Mouse (Mus musculus) left cerebral cortex, adult 8-10 months (tissue): ENCODE measurements around the gene Mrps5. TPM values are rescaled to one million over a fixed set of nuclear protein-coding genes. Genes with fewer than 3 reads are reported as not detected.
A peak's percentile ranks its signal among the peaks of the same experiment; 100 is the strongest.
"Not testable (repeated sequence)": the region's sequence is repeated elsewhere in the genome, so short reads cannot be mapped to it uniquely, and the experiment has no call there.

Experiments used
- DNase-seq, 2 experiments: peaks; one replicate each; pipeline ENCODE4 v3.0.0; 2022; ENCODE audit warnings: low spot score in 2 of 2
- total RNA-seq, 4 experiments: library from RNA; stranded (reverse); gene quantifications; 2 replicates each; pipeline ENCODE4 v1.2.4; 2022

Gene Mrps5
- 100 to 1,000 TPM in 1 of 4 experiments, 10 to 100 TPM in 3; 91.4 to 102 (median 95.6) TPM for total RNA-seq

DNA sequence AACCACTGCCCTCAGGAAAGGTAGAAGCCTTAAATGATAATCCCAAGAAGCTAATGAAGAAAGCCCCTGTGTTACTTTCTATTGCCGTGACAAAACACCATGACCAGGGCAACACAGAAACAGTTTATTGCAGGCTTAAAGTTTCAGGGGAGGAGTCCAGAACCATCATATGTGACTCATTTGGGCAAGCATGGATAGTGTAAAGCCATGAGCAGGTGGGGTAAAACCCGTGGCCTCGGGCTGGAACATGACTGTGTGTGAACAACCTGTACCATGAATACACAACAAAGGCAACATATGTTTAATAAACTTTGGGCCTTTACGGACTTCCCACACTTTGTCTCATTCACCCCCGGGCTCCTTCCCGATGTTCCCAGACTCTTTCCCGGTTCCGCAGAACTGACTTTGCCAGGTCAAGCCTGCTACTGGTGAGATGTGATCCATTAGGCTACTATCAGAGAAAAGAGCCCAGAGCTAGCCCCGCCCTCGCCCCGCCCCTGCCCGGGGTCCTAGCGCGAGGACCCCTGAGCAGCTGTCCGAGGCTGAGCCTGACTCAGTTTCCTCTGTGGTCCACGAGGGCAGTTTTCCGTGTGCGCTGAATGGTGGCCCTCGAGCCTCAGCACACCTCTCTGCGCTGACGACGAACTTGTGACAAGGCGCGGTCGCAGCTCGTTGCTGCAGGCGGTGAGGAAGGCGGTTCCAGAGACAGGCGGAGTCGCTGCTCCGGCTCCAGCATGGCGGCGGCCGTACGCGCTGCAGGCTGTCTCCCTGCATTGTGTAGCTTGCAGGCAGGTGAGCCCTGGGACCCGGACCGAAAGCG lies at the start of gene Mrps5, which contains the start of gene Zfp661:
Gene Mrps5, plus strand, starts transcription at position 529 of the 820 bp plus-strand sequence.
Gene Zfp661, minus strand, starts transcription at position 401 of the 820 bp plus-strand sequence.
- peak; percentile 69 to 79 for DNase-seq

DNA sequence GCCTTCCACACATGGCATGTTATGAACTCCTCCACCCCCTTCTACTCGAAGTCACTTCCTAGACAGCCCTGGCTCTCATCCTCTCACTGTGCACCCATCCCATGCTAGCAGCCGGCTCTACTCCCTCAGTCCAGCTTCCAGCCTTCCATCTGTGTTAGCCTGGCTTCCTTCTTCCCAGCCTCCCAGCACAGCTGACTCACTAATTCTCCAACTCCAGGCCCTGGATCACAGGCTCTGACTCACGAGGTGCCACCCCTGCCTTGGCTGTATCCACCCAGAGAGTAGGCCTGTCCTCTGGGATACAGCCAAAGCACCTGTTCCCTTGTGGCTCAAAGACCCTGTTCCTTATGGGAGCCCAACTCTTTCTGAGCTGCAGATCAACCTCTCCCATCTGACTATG lies 49.5 kb upstream of the Mrps5 start:
- peak in 1 of 2 experiments; percentile 85 for DNase-seq

- DNase-seq, result no peak
These were observed 47.5 kb upstream of the Mrps5 start for GRCm38 (mm10) chr2:127539494-127539893.

DNA sequence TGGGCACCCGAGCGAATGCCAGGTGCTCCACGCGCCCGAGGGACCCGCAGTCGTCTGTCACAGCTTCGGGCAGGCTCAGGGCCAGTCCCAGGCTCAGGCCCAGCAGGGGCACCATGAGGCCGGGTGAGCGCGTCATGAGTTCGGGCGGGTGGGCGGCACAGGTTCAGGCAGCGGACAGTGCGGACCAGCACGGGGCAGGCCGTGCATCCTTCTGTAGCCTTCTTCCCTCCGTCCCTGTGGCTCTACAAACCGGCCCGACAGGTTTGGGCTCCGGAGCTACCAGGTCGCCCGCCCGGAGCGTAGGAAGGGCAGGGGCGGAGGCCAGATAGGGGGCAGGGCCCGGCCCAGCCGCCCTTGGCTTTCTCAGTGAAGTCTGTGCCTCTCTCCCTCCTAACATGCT lies 45.8 kb upstream of the Mrps5 start, which contains the start of gene Prom2:
Gene Prom2, minus strand, starts transcription at position 283 of the 400 bp plus-strand sequence.
- DNase-seq, result no peak

- no peak for DNase-seq
These were observed 45.3 kb upstream of the Mrps5 start for GRCm38 (mm10) chr2:127541697-127542096.

DNA sequence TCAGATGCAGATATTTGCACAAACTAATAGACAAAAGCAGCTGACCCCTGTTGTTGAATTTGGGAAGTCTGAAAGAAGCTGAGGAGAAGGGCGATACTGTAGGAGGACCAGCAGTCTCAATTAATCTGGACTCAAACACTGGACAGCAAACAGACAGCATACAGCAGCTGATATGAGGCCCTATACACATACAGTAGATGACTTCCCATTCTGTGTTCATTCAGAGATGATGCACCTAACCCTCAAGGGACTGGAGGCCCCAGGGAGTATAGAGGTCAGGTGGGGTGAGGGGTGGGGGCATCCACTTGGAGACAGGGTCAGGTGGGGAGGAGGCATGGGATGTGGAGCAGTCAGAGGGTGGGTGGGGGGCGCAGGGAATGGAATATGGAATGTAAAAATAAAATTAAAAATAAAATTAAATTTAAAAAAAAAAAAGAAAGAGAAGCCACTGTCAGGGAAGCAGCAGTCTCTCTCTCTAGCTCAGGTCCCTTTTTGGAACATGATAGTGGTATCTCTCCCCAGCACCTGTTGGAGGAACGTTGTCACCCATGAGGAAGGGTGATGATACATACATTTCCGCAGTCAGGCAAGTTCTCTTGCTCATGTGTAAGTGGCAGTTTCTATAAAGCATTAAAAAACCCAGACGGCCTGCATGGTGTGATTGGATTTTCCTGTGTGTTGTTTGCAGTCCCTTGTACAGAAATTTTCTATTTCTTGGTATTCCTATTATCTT lies 38.5 kb upstream of the Mrps5 start:
- DNase-seq, result no peak

DNA sequence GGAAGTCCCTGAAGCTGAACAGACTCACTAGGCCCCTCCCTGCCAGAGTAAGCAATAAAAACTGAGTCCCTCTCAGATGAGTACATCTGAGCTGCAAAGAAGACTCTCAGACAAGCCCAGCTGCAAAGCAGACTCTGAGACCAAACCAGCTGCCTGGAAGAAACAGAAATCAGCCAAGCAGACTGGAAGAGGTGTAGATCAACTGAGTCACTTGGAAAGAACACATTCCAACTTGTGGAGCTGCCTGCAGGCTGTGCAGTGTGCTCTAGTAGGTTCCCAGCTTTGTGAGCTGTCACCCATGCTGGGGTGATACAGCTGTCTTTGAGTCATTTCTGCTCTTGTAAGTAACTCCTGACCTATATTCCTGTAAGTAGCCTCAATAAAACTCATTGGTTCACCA lies 37.3 kb upstream of the Mrps5 start:
- DNase-seq, result no peak

DNA sequence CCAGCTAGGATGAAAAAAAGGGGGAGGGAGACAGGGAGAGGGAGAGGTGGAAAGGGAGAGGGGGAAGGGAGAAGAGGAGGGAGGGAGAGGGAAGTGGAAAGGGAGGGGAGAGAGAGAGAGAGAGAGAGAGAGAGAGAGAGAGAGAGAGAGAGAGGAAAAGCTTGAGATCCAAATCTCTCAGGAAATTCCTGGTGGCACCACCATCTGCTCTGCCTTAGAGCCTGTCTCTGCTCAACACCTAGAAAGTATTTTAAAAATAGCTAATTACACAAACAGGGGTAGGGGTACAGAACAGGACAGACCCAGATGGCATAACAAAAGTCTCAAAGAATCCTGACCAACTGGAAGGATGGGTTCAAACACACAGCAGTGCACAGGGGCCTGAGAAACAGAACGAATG lies 36.6 kb upstream of the Mrps5 start:
- DNase-seq, result no peak

- DNase-seq, result no peak
These were observed 35.9 kb upstream of the Mrps5 start for GRCm38 (mm10) chr2:127551078-127551477.

- DNase-seq, result peak; percentile 86 to 90
These were observed 27.7 kb upstream of the Mrps5 start for GRCm38 (mm10) chr2:127559070-127559966.

DNA sequence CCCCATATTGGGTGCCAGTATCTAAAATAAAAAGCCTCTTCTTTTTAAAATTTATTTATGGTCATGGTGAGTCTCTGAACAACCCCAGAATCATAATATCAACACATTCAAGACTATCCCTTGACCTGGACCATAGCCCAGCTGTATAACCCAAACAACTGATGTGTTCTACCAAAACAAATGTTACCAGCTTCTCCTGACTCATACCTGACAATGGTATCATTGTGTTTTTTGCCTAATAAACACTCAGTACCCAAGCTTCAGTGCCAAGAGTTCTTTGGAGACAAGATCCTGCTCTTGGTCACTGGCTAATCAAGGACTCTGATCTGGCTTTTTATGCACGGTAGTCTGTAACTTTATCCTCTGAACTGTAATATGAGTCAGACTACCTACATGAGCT lies 13.7 kb upstream of the Mrps5 start:
- no peak for DNase-seq

DNA sequence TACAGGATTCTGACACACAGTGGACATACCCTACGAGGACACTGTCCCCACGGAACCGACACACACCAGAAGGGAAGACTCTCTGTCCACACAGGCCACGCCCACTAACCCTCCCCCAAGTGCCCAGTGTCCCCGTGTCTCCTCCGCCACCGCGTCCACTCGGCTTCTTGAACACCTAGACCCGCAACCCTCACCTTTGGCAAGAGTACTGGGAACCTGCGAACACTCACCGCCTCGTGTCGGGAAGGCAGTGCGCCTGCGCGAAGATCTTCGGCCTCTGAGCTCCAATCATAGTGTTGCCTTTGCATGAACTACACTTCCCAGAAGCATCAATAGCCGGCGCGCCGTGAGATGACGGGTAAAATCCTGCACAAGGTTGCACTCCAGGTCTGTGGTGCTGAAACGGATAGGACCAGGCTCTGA lies 2.6 kb upstream of the Mrps5 start:
- peak; percentile 89 to 94 for DNase-seq

DNA sequence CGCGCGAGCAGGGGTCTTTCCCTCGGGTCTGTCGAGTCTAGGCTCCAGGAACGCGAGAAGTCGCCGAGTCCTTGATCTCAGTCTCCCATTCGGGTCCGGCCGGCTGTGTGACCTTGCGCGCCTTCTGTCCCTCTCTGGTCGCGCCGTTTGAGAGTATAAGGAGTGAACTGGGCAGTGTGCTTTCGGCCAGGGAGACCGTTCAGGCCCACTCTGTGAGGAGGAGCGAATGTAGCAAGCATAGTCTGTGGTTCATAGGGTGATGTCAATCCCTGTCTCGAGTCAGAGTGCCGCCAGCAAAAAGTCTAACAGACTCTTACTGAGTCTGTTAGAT lies 457 bp downstream of the Mrps5 start:
- no peak for DNase-seq

GRCm38 (mm10) chr2:127588897-127589296 lies 1.9 kb downstream of the Mrps5 start:
- DNase-seq, result no peak

DNA sequence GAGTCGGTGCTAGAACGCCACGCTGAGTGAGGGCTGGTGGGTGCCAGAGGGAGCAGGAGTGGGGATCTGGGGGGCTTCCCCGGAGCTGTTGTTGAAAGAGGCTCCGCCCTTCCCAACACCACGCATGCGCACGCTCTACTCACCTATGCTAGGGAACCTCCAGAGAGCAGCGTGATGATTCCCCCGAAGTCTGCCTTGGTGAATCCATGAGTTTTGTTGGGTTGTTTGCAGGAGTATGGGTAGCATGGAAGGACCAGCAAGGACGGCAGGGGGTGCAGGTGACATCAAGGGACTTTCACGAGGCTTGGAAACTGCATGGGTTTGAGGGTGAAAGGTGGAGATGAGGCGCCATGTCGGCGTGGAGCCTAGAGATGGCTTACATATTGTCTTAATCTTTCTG lies 3.2 kb downstream of the Mrps5 start:
- DNase-seq, result no peak

GRCm38 (mm10) chr2:127590840-127591239 lies 3.8 kb downstream of the Mrps5 start:
- DNase-seq, result no peak

DNA sequence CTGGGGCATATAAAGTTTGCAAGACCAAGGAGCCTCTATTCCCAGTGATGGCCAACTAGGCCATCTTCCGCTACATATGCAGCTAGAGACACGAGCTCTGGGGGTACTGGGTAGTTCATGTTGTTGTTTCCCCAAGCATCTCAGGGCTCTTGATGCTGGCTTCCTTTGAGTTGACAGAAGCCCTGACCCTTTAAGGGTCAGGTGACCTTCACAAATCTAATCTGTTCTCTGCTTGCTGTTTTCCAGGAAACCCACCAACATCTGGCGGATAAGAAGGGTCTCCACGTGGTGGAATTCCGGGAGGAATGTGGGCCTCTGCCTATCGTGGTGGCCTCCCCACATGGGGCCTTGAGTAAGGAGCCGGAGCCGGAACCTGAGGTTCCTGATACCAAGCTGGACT lies 16.4 kb downstream of the Mrps5 start:
- DNase-seq, result not testable (repeated sequence)

- DNase-seq, result no peak
These were observed 18.2 kb downstream of the Mrps5 start for GRCm38 (mm10) chr2:127605203-127605602.

DNA sequence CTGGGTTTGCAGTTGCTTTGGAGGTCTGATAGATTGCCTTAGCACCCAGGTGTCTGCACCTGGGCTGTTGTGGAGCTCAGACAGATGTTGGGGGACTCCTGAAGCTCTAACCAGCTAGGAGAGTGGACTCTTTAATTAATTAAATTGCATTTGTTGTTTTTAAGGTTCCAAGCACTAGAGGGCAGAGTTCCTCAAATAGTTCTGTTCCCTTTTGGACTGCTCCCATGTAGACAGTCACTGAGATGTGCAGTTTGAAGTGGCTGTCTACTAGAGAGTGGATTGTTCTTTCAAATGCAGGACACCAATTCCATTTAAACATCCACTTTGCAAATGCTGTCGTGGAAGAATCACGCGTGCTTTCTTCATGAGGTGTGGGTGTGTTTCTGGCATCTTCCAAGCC lies 21.2 kb downstream of the Mrps5 start:
- no peak for DNase-seq

DNA sequence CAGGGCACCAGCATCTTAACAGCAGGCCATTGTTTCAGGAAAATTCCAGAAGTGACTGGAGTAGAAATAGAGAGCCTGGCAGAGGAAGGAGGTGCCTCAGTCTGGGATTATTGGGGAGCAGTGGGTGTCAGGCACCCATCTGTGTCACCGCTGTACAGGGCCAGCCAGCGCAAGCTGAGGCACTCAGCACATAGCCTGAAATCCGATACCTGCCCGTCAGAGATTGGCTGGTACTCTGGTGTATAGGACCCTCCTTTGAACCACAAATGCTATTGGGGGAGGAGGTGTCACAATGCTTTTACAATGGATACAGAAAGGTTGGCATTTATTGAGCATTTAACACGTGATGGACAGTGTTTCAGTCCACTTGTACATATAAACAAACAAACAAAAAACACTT lies 22.0 kb downstream of the Mrps5 start:
- DNase-seq, result no peak

- DNase-seq, result no peak
These were observed 24.4 kb downstream of the Mrps5 start for GRCm38 (mm10) chr2:127611386-127611785.
